Mouse (Mus musculus) CD8-positive naive resting alpha-beta T cell, adult 2 months (primary cell): ENCODE results near the gene Sprr2b.
"Not testable (repeated sequence)": the region's sequence is repeated elsewhere in the genome, so short reads cannot be mapped to it uniquely, and the experiment has no call there.

Experiments used
- DNase-seq, 2 experiments: peaks; one replicate each; pipeline ENCODE4 v3.0.0; 2022; ENCODE audit warnings: low read depth in 2 of 2, low spot score in 2 of 2

Gene Sprr2b

DNA sequence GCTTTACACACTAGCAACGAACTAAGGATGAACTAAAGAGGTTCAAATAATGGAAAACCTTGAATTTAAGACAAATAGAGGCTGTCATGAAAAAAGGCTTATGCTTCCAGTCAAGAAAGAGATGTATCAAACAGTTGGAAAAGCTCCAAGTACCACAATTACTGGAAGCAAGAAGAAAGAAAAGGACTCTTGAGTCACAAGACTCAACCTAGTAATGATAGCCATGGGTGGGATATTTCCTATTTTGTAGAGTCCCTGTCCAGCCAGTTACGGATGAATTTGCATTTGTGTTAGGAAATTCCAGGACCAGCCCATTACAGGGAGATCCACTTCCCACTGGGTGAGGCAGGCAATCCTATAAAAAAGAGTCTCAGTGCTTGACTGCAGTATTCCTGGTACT lies at the start of gene Sprr2b:
Sprr2b (plus strand) TSS at position 301 of the 400 bp plus-strand sequence.
- no peak for DNase-seq

- DNase-seq = not testable (repeated sequence)
Measured at GRCm38 (mm10) chr3:92271414-92271985, 44.9 kb upstream of the Sprr2b start.

DNA sequence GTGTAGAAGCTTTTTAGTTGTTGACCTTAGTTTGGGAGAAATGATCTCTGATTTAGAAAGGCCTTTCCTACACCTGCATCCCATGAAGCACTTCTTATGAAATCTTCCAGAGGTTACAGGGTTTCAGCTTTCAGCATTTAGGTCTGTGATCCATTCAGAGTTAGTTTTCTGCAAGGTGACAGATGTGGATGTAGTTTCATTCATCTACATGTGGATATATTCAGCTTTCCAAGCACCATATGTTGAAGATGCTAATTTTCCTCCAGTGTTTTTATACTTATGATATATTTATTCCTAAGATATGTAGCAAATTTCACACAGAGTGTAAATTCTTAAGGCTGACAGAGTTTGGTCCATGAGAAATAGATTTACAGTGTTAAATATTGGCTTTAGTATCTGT lies 42.9 kb upstream of the Sprr2b start:
- DNase-seq = not testable (repeated sequence)

GRCm38 (mm10) chr3:92274018-92274417 lies 42.4 kb upstream of the Sprr2b start:
- DNase-seq = not testable (repeated sequence)

DNA sequence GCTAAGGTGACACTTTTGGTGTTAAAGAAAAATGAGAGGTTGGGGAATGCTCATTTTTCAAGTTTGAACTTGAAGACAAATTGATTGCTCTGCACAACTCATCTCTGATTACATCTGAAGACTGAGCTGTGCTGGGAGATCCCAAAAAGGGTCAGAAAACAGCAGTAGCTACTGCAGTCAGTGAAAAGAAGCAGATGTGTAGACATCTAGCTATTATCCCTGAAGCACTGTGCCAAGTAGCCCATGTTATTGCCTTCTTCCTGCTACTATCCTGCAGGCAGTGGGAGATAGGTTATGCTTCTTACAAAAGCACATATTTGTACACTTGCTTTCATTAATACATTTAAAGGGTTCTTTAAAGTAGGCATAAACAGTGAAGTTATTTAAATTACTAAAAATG lies 36.8 kb upstream of the Sprr2b start:
- not testable (repeated sequence) for DNase-seq

DNA sequence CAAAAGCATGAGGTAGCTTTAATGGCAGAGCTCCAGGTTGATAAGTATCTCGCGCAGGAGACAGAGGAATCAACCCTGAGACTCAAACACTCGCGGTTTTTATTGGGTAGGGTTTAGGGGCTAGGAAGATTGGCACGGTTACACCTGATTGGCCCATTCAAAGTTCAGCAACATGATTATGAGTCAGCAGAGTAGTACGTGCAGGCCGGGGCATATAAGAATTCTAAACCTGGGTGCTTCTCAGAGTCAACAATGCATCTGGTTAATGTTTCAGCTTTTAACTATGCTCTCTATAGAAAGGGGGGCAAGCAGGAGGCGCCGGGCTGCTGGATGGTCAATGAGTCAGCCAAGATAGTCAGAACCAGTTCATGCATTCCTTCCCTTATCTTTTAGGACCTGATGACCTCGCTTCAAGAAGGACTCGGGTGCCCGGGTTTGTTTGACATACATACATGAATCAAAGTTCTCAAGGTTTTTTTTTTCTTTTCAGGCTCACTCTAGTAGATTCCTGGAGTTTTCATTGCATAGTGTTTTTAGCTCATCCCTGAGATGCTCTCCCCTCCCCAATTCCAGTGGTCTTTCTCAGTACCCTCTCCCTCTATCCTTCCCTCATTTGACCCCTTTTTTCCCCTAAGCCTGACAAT lies 35.3 kb upstream of the Sprr2b start:
- not testable (repeated sequence) for DNase-seq

- DNase-seq = not testable (repeated sequence)
Measured at GRCm38 (mm10) chr3:92285101-92285500, 31.3 kb upstream of the Sprr2b start, which contains the start of gene Sprr2a3. Gene Sprr2a3, plus strand, starts transcription at chr3:92285417.

GRCm38 (mm10) chr3:92288489-92288888 lies 27.9 kb upstream of the Sprr2b start:
- DNase-seq = not testable (repeated sequence)

DNA sequence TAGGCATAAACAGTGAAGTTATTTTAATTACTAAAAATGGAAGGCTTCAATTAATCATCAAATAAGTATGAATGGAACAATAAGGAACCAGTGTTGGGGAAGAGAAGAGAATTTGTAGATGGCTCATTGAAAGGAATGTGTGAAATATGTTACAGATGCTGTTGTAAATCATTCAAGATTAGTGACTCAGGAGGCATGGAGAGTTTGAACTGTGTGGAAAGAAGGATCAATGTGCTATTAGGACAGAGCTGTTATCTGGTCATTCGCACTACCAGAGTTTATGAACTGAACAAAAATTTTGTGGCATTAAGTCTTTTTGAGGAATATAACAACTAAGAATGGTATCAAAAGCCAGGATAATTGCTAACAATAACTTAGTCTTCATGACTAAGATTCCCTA lies 9.0 kb upstream of the Sprr2b start:
- DNase-seq = no peak

GRCm38 (mm10) chr3:92317384-92317783 lies 964 bp downstream of the Sprr2b start:
- DNase-seq = no peak

- no peak for DNase-seq
Measured at GRCm38 (mm10) chr3:92336278-92336677, 19.9 kb downstream of the Sprr2b start.

GRCm38 (mm10) chr3:92338840-92339239 lies 22.4 kb downstream of the Sprr2b start, which contains the start of gene Sprr2d:
Gene Sprr2d, plus strand, starts transcription at chr3:92339140.
- no peak for DNase-seq

DNA sequence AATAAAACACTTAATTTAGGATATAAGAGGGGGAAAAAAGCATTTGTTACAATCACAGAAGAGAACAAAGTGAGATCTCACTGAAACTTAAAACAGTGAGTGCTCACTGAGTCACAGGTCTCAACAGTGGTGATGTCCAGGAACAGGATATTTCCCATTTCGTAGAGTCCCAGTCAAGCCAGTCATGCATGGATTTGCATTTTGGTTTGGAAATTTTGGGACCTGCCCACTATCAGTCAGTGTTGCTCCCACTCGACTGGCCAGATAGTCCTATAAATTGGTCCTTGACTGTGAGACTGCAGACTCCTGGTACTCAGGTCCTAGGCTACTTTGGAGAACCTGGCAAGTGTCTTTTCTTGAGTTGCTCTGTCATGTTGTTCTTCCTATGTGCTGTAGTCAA lies 35.4 kb downstream of the Sprr2b start, which contains the start of gene Sprr2e:
Sprr2e (plus strand) TSS at position 301 of the 400 bp plus-strand sequence.
- no peak for DNase-seq

DNA sequence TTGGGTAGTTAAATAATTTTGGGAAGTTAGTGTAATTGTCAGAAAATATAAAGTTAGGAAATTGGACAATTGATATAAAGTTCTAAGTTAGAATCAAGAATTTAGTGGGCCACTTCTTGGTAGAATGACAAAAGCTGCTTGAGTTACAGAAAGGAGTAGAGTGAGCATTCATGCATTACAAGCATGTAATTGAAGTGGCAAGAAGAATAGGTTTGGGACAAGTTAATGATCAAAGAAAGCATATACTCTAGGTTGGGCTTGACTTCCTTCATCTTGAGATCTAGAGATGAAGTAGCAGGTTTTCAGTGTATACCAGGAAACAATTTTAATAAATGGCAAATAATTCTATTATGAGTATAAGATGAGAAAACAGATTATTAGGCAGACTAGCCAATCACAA lies 45.2 kb downstream of the Sprr2b start:
- DNase-seq = no peak

DNA sequence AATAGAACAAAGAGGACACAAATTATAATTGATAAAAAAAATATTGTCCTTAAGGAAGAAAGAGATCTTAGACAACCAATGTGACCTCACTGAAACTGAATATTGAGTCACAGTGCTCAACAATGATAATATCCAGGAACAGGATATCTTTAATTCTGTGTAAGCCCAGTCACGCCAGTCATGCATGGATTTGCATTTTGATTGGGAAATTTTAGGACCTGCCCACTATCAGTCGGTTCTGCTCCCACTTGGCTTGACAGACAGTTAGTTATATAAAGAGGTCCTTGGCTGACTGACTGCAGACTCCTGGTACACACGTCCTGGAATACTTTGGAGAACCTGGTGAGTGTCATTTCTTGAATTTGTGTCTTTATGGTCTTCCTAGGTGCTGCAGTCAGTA lies 48.5 kb downstream of the Sprr2b start, which contains the start of gene Sprr2f:
Sprr2f (plus strand) TSS at position 301 of the 400 bp plus-strand sequence.
- DNase-seq = no peak
